Mouse (Mus musculus): ENCODE data around the gene Gab2. TPM values are rescaled to one million over a fixed set of nuclear protein-coding genes. Genes with fewer than 3 reads are reported as not detected.

Gene Gab2
- polyA plus RNA-seq, 1 experiment from 2014 or later: 5.5 TPM

GRCm38 (mm10) chr7:97336678-97337077, 255.3 kb downstream of the Gab2 start:
- Histone ChIP-seq H3K27me3 (replicated peaks; ENCODE audit: control insufficient read depth, insufficient read depth, low read length) (no peaks in the 10 kb centered on the region), H3K4me3 (ENCODE audit: low read depth, low read length) (no peak overlapping the region), H3K4me2 (replicated peaks; ENCODE audit: low read depth) (no peak overlapping the region), H3K36me3 (ENCODE audit: control insufficient read depth, insufficient read depth) (no peaks in the 10 kb centered on the region), H3K9ac (ENCODE audit: low read depth, low read length) (no peak overlapping the region), H3K4me1 (replicated peaks; ENCODE audit: control insufficient read depth, insufficient read depth, low read length) (no peaks in the 10 kb centered on the region; the same call in 1 of the 2 replicates), H3K27ac (ENCODE audit: low read depth, low read length) (no peak overlapping the region), H3K9me3 (ENCODE audit: control insufficient read depth) (no peaks in the 10 kb centered on the region)
- no peak for ATAC-seq
- no peak for TF ChIP-seq CTCF (IDR thresholded peaks at IDR 0.05; ENCODE audit: low read depth)
- 76% methylated on average over 1 of the region's 1 CpGs for WGBS

- Histone ChIP-seq H3K4me3 (ENCODE audit: low read depth, low read length) (no peak overlapping the region), H3K4me1 (replicated peaks; ENCODE audit: control insufficient read depth, insufficient read depth, low read length) (no peaks in the 10 kb centered on the region; the same call in 1 of the 2 replicates), H3K27ac (ENCODE audit: low read depth, low read length) (no peak overlapping the region), H3K9me3 (ENCODE audit: control insufficient read depth) (no peaks in the 10 kb centered on the region), H3K27me3 (replicated peaks; ENCODE audit: control insufficient read depth, insufficient read depth, low read length) (no peaks in the 10 kb centered on the region), H3K4me2 (replicated peaks; ENCODE audit: low read depth) (no peak overlapping the region), H3K36me3 (ENCODE audit: control insufficient read depth, insufficient read depth) (no peaks in the 10 kb centered on the region), H3K9ac (ENCODE audit: low read depth, low read length) (no peak overlapping the region)
- 70% methylated on average over 4 of the region's 4 CpGs for WGBS
- TF ChIP-seq CTCF (IDR thresholded peaks at IDR 0.05; ENCODE audit: low read depth): no peak
- ATAC-seq: no peak
Observed at GRCm38 (mm10) chr7:97338593-97338992, 257.2 kb downstream of the Gab2 start.

DNA sequence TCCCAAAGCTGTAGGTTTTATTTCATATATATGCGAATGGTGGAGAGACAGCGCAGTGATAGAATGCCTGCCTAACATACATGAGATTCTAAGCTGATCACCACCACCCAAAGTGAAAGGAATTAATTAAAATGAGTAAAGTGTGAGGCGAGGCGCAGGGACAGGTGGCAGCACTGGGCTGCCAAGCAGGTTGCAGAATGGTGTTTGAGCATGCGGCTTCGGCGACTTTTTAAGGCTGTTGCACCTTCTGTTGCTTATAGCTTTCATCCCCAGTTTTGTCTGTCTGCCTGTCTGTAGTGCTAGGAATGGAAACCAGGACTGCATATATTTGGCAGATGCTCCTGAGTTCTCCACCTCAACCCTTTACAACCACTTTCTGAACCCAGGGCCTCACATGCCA, 258.2 kb downstream of the Gab2 start:
- Histone ChIP-seq H3K9ac (ENCODE audit: low read depth, low read length) (no peak overlapping the region), H3K4me1 (replicated peaks; ENCODE audit: control insufficient read depth, insufficient read depth, low read length) (no peaks in the 10 kb centered on the region; the same call in 1 of the 2 replicates), H3K4me2 (replicated peaks; ENCODE audit: low read depth) (no peak overlapping the region), H3K36me3 (ENCODE audit: control insufficient read depth, insufficient read depth) (no peaks in the 10 kb centered on the region), H3K27ac (ENCODE audit: low read depth, low read length) (no peak overlapping the region), H3K27me3 (replicated peaks; ENCODE audit: control insufficient read depth, insufficient read depth, low read length) (no peaks in the 10 kb centered on the region), H3K9me3 (ENCODE audit: control insufficient read depth) (no peaks in the 10 kb centered on the region), H3K4me3 (ENCODE audit: low read depth, low read length) (no peak overlapping the region)
- ATAC-seq: no peak
- WGBS: 88% methylated on average over 7 of the region's 7 CpGs
- peak; percentile 12; the same call in 1 of the 2 replicates for TF ChIP-seq CTCF (IDR thresholded peaks at IDR 0.05; ENCODE audit: low read depth)

GRCm38 (mm10) chr7:97340907-97341849, 259.8 kb downstream of the Gab2 start:
- Histone ChIP-seq H3K4me2 (replicated peaks; ENCODE audit: low read depth) (0 out of 2 replicates have a peak overlapping the region, but pooled peaks have one; percentile 13), H3K4me3 (ENCODE audit: low read depth, low read length) (no peak overlapping the region), H3K9ac (ENCODE audit: low read depth, low read length) (no peak overlapping the region), H3K27ac (ENCODE audit: low read depth, low read length) (no peak overlapping the region), H3K36me3 (ENCODE audit: control insufficient read depth, insufficient read depth) (no peaks in the 10 kb centered on the region), H3K27me3 (replicated peaks; ENCODE audit: control insufficient read depth, insufficient read depth, low read length) (no peaks in the 10 kb centered on the region), H3K4me1 (replicated peaks; ENCODE audit: control insufficient read depth, insufficient read depth, low read length) (no peaks in the 10 kb centered on the region; the same call in 1 of the 2 replicates), H3K9me3 (ENCODE audit: control insufficient read depth) (no peaks in the 10 kb centered on the region)
- 36% methylated on average over 18 of the region's 18 CpGs for WGBS
- peak; percentile 64 for ATAC-seq
- TF ChIP-seq CTCF (IDR thresholded peaks at IDR 0.05; ENCODE audit: low read depth): no peak

DNA sequence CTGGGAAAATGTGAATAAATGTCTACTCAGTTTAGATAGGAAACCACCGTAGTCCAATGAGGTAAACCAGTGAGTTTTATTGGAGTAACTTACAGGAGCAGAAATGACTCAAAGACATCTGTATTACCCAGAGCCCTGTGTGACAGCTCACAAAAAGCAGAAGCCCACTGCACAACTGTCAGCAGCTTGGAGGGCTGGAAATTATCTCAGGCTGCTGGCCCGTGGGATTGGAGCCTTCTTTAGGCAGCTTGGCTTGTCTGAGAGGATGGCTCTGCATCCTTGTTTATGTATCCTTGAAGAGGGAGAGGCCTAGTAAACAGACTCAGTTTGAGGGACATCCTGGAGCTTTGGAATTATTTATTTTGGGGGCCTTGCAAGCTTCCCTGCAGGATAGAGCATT, 261.6 kb downstream of the Gab2 start:
- Histone ChIP-seq H3K27ac (ENCODE audit: low read depth, low read length) (no peak overlapping the region), H3K9me3 (ENCODE audit: control insufficient read depth) (no peaks in the 10 kb centered on the region), H3K4me1 (replicated peaks; ENCODE audit: control insufficient read depth, insufficient read depth, low read length) (no peaks in the 10 kb centered on the region; the same call in 1 of the 2 replicates), H3K4me3 (ENCODE audit: low read depth, low read length) (no peak overlapping the region), H3K36me3 (ENCODE audit: control insufficient read depth, insufficient read depth) (0 out of 2 replicates have a peak, but pooled peaks cover 1% of the 10 kb centered on the region), H3K9ac (ENCODE audit: low read depth, low read length) (no peak overlapping the region), H3K27me3 (replicated peaks; ENCODE audit: control insufficient read depth, insufficient read depth, low read length) (no peaks in the 10 kb centered on the region), H3K4me2 (replicated peaks; ENCODE audit: low read depth) (no peak overlapping the region)
- no peak for TF ChIP-seq CTCF (IDR thresholded peaks at IDR 0.05; ENCODE audit: low read depth)
- ATAC-seq: no peak
- 53% methylated on average over 2 of the region's 2 CpGs for whole genome bisulfite sequencing

- Histone ChIP-seq H3K4me3 (ENCODE audit: low read depth, low read length) (no peak overlapping the region), H3K4me2 (replicated peaks; ENCODE audit: low read depth) (no peak overlapping the region), H3K9ac (ENCODE audit: low read depth, low read length) (no peak overlapping the region), H3K27ac (ENCODE audit: low read depth, low read length) (no peak overlapping the region), H3K4me1 (replicated peaks; ENCODE audit: control insufficient read depth, insufficient read depth, low read length) (no peaks in the 10 kb centered on the region; the same call in 1 of the 2 replicates), H3K36me3 (ENCODE audit: control insufficient read depth, insufficient read depth) (peaks cover 10% of the 10 kb centered on the region; the same call in 1 of the 2 replicates), H3K27me3 (replicated peaks; ENCODE audit: control insufficient read depth, insufficient read depth, low read length) (no peaks in the 10 kb centered on the region), H3K9me3 (ENCODE audit: control insufficient read depth) (no peaks in the 10 kb centered on the region)
- no peak for ATAC-seq
- TF ChIP-seq CTCF (IDR thresholded peaks at IDR 0.05; ENCODE audit: low read depth): no peak
- WGBS: 82% methylated on average over 2 of the region's 2 CpGs
Observed at GRCm38 (mm10) chr7:97344655-97345054, 263.3 kb downstream of the Gab2 start.
